Mouse (Mus musculus): ENCODE results near the gene Baiap2. TPM values are rescaled to one million over a fixed set of nuclear protein-coding genes. Genes with fewer than 3 reads are reported as not detected.
A peak's percentile ranks its signal among the peaks of the same experiment; 100 is the strongest.

Baiap2 gene
- polyA plus RNA-seq, 1 experiment from 2014 or later, result 21.4 TPM

DNA sequence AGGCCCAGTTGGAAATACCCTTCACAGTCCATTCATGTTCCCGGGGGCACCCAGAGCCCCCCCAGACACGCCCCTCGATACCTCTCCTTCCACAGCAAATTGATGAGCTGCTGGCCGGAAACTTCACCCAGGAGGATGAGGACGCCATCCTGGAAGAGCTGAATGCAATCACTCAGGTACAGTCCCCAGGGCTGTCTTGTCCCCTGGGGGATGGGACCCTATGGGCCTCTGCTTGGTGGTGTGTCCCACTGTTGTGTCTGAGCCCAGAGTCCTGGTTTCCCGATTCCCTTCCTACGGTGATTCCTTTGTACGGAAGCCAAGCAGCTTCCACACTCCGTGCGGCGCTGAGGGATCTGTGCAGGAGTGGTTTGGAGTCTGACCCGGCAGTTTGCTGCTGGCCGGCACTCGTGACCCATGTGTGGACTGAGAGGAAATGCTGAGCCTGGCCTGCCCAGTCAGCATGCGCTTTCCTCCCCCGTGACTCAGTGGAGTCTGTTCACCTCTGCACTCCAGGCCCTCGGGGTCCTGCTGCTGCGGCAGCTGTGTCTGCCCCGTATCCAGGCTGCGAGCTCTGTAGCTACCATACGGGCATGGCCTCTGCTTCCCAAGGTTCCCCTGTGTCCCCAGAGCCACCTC, 25.6 kb upstream of the Baiap2 start:
- ATAC-seq (replicated peaks; ENCODE audit: low FRiP score, low read depth) (no peak), DNase-seq (ENCODE audit: low spot score) (no peak)
- 86% methylated on average over 21 of the region's 21 CpGs for WGBS
- H3K9ac ChIP-seq (ENCODE audit: low read depth, low read length), result peak overlapping the region; percentile 44; the same call in 1 of the 2 replicates
- peak overlapping the region; percentile 75 for H3K4me2 ChIP-seq (ENCODE audit: low read length)
- TF ChIP-seq CTCF (IDR thresholded peaks at IDR 0.05; ENCODE audit: low read depth), result no peak
- H3K4me3 ChIP-seq (replicated peaks; ENCODE audit: low read depth, low read length), result no peak overlapping the region
- H3K27ac ChIP-seq, result peak overlapping the region; percentile 90
- H3K27me3 ChIP-seq (ENCODE audit: insufficient read depth, low read length), result no peaks in the 10 kb centered on the region
- H3K4me1 ChIP-seq (replicated peaks; ENCODE audit: insufficient read depth, low read length), result peaks cover 24% of the 10 kb centered on the region; the same call in 1 of the 2 replicates
- no peaks in the 10 kb centered on the region for H3K9me3 ChIP-seq (replicated peaks; ENCODE audit: low read length)
- H3K36me3 ChIP-seq (ENCODE audit: insufficient read depth, low read length), result peaks cover 33% of the 10 kb centered on the region

DNA sequence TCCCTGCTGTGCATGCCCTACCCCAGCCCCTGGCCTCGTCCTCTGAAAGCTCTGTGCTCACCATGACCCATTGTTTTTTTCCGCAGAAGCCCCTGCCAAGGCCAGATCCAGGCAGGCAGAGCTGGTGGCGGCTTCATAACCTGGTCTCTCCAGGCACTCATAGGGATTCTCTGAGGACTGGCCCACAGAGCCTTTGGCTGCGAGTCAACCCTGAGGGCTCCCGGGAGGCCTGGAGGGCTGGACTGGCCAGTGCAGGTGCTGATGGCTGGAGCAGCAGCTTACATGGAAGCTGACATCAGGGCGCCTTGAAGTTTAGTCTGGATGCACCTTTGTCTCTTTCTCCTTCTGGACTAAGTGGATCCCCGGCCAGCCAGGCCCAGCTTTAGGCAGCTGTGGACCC, 24.0 kb upstream of the Baiap2 start:
- Histone ChIP-seq H3K9me3 (replicated peaks; ENCODE audit: low read length) (no peaks in the 10 kb centered on the region), H3K27me3 (ENCODE audit: insufficient read depth, low read length) (no peaks in the 10 kb centered on the region), H3K36me3 (ENCODE audit: insufficient read depth, low read length) (peaks cover 33% of the 10 kb centered on the region), H3K27ac (no peak overlapping the region), H3K9ac (ENCODE audit: low read depth, low read length) (no peak overlapping the region), H3K4me2 (ENCODE audit: low read length) (no peak overlapping the region), H3K4me3 (replicated peaks; ENCODE audit: low read depth, low read length) (no peak overlapping the region), H3K4me1 (replicated peaks; ENCODE audit: insufficient read depth, low read length) (peaks cover 16% of the 10 kb centered on the region; the same call in 1 of the 2 replicates)
- TF ChIP-seq CTCF (IDR thresholded peaks at IDR 0.05; ENCODE audit: low read depth), result no peak
- DNase-seq (ENCODE audit: low spot score), result no peak
- no peak for ATAC-seq (replicated peaks; ENCODE audit: low FRiP score, low read depth)
- WGBS, result 89% methylated on average over 7 of the region's 7 CpGs

DNA sequence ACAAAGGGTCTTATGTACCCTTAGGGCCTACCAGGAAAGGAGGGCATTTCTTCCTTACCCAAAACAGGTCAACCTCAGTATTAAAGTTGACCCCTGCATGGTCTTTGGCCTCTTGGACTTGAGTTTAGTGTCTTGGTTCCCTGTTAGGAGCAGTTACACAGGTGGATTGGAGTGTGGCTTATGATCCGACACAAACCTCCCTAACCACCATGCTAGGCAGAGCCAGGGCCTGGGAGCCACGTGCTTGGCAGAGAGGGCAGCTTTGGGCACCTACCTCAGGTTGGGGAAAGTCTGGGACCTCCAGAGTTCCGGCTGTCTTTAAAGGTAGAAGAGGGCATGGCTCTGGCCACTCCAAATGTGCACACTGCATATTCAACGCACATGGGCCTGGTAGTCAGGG, 23.1 kb upstream of the Baiap2 start:
- 91% methylated on average over 4 of the region's 4 CpGs for WGBS
- H3K9me3 ChIP-seq (replicated peaks; ENCODE audit: low read length), result no peaks in the 10 kb centered on the region
- ATAC-seq (replicated peaks; ENCODE audit: low FRiP score, low read depth), result no peak
- no peak overlapping the region for H3K27ac ChIP-seq
- no peak overlapping the region for H3K9ac ChIP-seq (ENCODE audit: low read depth, low read length)
- peaks cover 33% of the 10 kb centered on the region for H3K36me3 ChIP-seq (ENCODE audit: insufficient read depth, low read length)
- H3K4me2 ChIP-seq (ENCODE audit: low read length), result no peak overlapping the region
- H3K4me3 ChIP-seq (replicated peaks; ENCODE audit: low read depth, low read length), result no peak overlapping the region
- no peaks in the 10 kb centered on the region for H3K27me3 ChIP-seq (ENCODE audit: insufficient read depth, low read length)
- TF ChIP-seq CTCF (IDR thresholded peaks at IDR 0.05; ENCODE audit: low read depth), result no peak
- no peak for DNase-seq (ENCODE audit: low spot score)
- H3K4me1 ChIP-seq (replicated peaks; ENCODE audit: insufficient read depth, low read length), result peaks cover 15% of the 10 kb centered on the region; the same call in 1 of the 2 replicates

DNA sequence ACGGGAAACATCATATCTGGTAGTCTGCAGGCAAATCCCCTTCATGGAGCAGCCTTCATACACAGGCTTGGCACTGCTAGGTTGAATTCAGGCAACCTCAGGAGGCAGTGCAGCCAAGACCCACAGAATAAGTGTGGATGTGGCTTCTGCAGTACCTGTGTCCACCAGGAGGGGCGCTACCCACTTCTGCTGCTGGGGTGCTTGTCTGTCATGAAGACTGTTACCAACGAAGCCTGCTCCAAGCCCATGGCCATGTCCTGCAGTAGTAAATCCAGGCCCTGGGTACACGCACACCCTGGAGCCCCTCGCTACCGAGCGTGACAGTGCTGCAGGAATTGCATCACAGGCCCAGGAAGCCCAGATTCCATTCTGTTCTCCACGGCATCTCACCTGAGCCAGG, 22.7 kb upstream of the Baiap2 start:
- Histone ChIP-seq H3K9ac (ENCODE audit: low read depth, low read length) (no peak overlapping the region), H3K4me1 (replicated peaks; ENCODE audit: insufficient read depth, low read length) (peaks cover 10% of the 10 kb centered on the region; the same call in 1 of the 2 replicates), H3K27ac (no peak overlapping the region), H3K4me2 (ENCODE audit: low read length) (no peak overlapping the region), H3K36me3 (ENCODE audit: insufficient read depth, low read length) (peaks cover 33% of the 10 kb centered on the region), H3K4me3 (replicated peaks; ENCODE audit: low read depth, low read length) (no peak overlapping the region), H3K27me3 (ENCODE audit: insufficient read depth, low read length) (no peaks in the 10 kb centered on the region), H3K9me3 (replicated peaks; ENCODE audit: low read length) (no peaks in the 10 kb centered on the region)
- peak; percentile 93 for TF ChIP-seq CTCF (IDR thresholded peaks at IDR 0.05; ENCODE audit: low read depth)
- no peak for ATAC-seq (replicated peaks; ENCODE audit: low FRiP score, low read depth)
- peak; percentile 72 for DNase-seq (ENCODE audit: low spot score)
- 70% methylated on average over 8 of the region's 8 CpGs for WGBS

DNA sequence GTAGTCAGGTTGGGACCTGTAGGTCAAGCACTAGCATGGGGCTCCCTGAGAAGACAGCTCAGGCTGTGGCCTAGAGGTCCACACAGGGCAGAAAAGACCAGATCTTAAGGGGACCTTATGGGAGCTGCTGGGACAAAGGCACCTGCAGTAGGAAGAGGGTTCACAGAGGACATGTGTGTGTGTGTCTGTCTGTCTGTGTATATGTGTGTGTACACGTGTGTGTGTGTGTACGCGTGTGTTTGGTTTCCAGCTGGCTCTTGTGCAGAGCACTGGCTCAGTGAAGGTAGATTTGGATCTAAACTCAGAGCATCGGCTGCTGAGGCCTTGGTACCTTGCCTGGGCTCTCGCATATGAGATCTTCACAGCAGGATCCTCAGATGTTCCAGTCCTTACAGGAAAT, 21.9 kb upstream of the Baiap2 start:
- no peak overlapping the region for H3K9ac ChIP-seq (ENCODE audit: low read depth, low read length)
- TF ChIP-seq CTCF (IDR thresholded peaks at IDR 0.05; ENCODE audit: low read depth), result no peak
- WGBS, result 90% methylated on average over 5 of the region's 5 CpGs
- no peak for ATAC-seq (replicated peaks; ENCODE audit: low FRiP score, low read depth)
- no peak overlapping the region for H3K27ac ChIP-seq
- H3K4me3 ChIP-seq (replicated peaks; ENCODE audit: low read depth, low read length), result no peak overlapping the region
- H3K4me1 ChIP-seq (replicated peaks; ENCODE audit: insufficient read depth, low read length), result 0 out of 2 replicates have a peak, but pooled peaks cover 4% of the 10 kb centered on the region
- peaks cover 33% of the 10 kb centered on the region for H3K36me3 ChIP-seq (ENCODE audit: insufficient read depth, low read length)
- no peak for DNase-seq (ENCODE audit: low spot score)
- H3K9me3 ChIP-seq (replicated peaks; ENCODE audit: low read length), result no peaks in the 10 kb centered on the region
- H3K27me3 ChIP-seq (ENCODE audit: insufficient read depth, low read length), result no peaks in the 10 kb centered on the region
- H3K4me2 ChIP-seq (ENCODE audit: low read length), result no peak overlapping the region

DNA sequence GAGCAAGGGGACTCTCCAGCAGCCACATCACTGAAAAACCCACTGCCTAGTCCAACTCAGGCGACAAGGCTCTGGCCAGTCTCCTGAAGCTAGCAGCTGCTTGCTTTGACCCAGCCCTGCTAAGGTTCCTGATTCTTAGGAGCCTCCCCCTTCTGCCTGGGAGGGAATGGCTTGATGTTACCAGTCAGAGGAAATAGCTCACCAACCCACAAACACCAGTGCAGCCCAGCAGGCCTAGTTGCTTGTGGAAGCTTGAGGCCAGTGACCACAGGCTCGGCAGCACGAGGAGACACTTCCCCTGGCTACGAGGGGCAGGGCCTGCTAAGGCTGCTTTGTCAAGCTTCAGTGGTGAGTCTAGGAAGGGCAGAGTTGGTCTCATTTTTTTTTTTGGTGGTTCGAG, 17.4 kb upstream of the Baiap2 start:
- Histone ChIP-seq H3K4me1 (replicated peaks; ENCODE audit: insufficient read depth, low read length) (no peaks in the 10 kb centered on the region), H3K27me3 (ENCODE audit: insufficient read depth, low read length) (no peaks in the 10 kb centered on the region), H3K4me2 (ENCODE audit: low read length) (no peak overlapping the region), H3K9me3 (replicated peaks; ENCODE audit: low read length) (no peaks in the 10 kb centered on the region), H3K36me3 (ENCODE audit: insufficient read depth, low read length) (no peaks in the 10 kb centered on the region), H3K9ac (ENCODE audit: low read depth, low read length) (no peak overlapping the region), H3K27ac (no peak overlapping the region), H3K4me3 (replicated peaks; ENCODE audit: low read depth, low read length) (no peak overlapping the region)
- ATAC-seq (replicated peaks; ENCODE audit: low FRiP score, low read depth) (no peak), DNase-seq (ENCODE audit: low spot score) (no peak)
- no peak for TF ChIP-seq CTCF (IDR thresholded peaks at IDR 0.05; ENCODE audit: low read depth)
- WGBS, result 70% methylated on average over 5 of the region's 5 CpGs

DNA sequence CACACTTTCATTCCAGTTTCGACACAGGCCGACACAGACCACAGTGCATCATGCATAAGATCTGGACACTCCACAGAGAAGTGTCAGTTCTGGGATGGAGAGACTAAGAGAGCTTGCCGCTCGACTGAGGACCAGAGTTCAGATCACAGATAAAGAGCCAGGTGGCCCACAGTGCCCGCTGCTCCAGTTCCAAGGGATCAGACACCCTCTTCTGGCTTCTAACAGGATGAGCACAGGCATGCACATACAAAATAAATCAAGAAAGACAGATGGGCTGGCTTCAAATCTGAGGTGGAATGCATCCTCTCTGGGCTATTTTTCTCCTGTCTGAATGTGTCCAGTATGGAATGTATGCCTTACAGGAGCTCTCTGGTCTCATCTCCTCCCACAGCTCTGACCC, 15.8 kb upstream of the Baiap2 start:
- H3K4me2 ChIP-seq (ENCODE audit: low read length), result no peak overlapping the region
- no peaks in the 10 kb centered on the region for H3K36me3 ChIP-seq (ENCODE audit: insufficient read depth, low read length)
- no peak overlapping the region for H3K4me3 ChIP-seq (replicated peaks; ENCODE audit: low read depth, low read length)
- no peaks in the 10 kb centered on the region for H3K4me1 ChIP-seq (replicated peaks; ENCODE audit: insufficient read depth, low read length)
- peak; percentile 33; the same call in 1 of the 2 replicates for TF ChIP-seq CTCF (IDR thresholded peaks at IDR 0.05; ENCODE audit: low read depth)
- no peaks in the 10 kb centered on the region for H3K9me3 ChIP-seq (replicated peaks; ENCODE audit: low read length)
- no peak for ATAC-seq (replicated peaks; ENCODE audit: low FRiP score, low read depth)
- no peak overlapping the region for H3K27ac ChIP-seq
- peak; percentile 52 for DNase-seq (ENCODE audit: low spot score)
- no peak overlapping the region for H3K9ac ChIP-seq (ENCODE audit: low read depth, low read length)
- H3K27me3 ChIP-seq (ENCODE audit: insufficient read depth, low read length), result no peaks in the 10 kb centered on the region
- 49% methylated on average over 5 of the region's 5 CpGs for WGBS

Measured in kidney, postnatal 0 days (tissue).